Mouse (Mus musculus) right cerebral cortex, postnatal 10 days (tissue): ENCODE data around the gene Nos3.

ENCODE experiments used
- DNase-seq, 2 experiments: peaks; one replicate each; pipeline ENCODE4 v3.0.0; 2021; ENCODE audit warnings: low spot score in 2 of 2

Gene Nos3

GRCm38 (mm10) chr5:24399686-24400085 lies 35.1 kb downstream of the Nos3 start:
- DNase-seq = no peak

GRCm38 (mm10) chr5:24400362-24400761 lies 35.8 kb downstream of the Nos3 start:
- DNase-seq = no peak

GRCm38 (mm10) chr5:24400911-24401605 lies 36.4 kb downstream of the Nos3 start:
- DNase-seq = no peak

GRCm38 (mm10) chr5:24401969-24402368 lies 37.4 kb downstream of the Nos3 start:
- DNase-seq = no peak

- DNase-seq = no peak
Measured at GRCm38 (mm10) chr5:24404594-24405360, 40.2 kb downstream of the Nos3 start.

- DNase-seq = no peak
Measured at GRCm38 (mm10) chr5:24405389-24405876, 40.8 kb downstream of the Nos3 start.

- DNase-seq = no peak
Measured at GRCm38 (mm10) chr5:24408651-24409050, 44.0 kb downstream of the Nos3 start.

- DNase-seq = no peak
Measured at GRCm38 (mm10) chr5:24409466-24409865, 44.9 kb downstream of the Nos3 start.

- DNase-seq = no peak
Measured at GRCm38 (mm10) chr5:24412063-24412462, 47.5 kb downstream of the Nos3 start.

GRCm38 (mm10) chr5:24413042-24413693 lies 48.6 kb downstream of the Nos3 start, which contains the start of gene Asic3:
TSS of gene Asic3 (plus strand) at chr5:24413392.
- no peak for DNase-seq

- DNase-seq = no peak
Measured at GRCm38 (mm10) chr5:24413938-24414337, 49.3 kb downstream of the Nos3 start.

GRCm38 (mm10) chr5:24416222-24416736 lies 51.7 kb downstream of the Nos3 start:
- peak; percentile 74 to 80 for DNase-seq

GRCm38 (mm10) chr5:24417587-24417986 lies 53.0 kb downstream of the Nos3 start:
- DNase-seq = no peak

- no peak for DNase-seq
Measured at GRCm38 (mm10) chr5:24420381-24420780, 55.8 kb downstream of the Nos3 start.

- peak; percentile 100 for DNase-seq
Measured at GRCm38 (mm10) chr5:24423129-24424003, 58.8 kb downstream of the Nos3 start, which contains the start of the genes Cdk5 and Slc4a2. TSS of gene Cdk5 (minus strand) at chr5:24423530. TSS of gene Slc4a2 (plus strand) at chr5:24423837.

GRCm38 (mm10) chr5:24424004-24424781 lies 59.6 kb downstream of the Nos3 start:
- DNase-seq = no peak

GRCm38 (mm10) chr5:24424861-24425411 lies 60.3 kb downstream of the Nos3 start:
- DNase-seq = peak; percentile 85

GRCm38 (mm10) chr5:24425421-24426036 lies 60.9 kb downstream of the Nos3 start:
- DNase-seq = peak in 1 of 2 experiments; percentile 55

- DNase-seq = no peak
Measured at GRCm38 (mm10) chr5:24426037-24426432, 61.4 kb downstream of the Nos3 start.
